Comparison of ENCODE assay signal across 10 mouse cellular contexts in the genomic region with DNA sequence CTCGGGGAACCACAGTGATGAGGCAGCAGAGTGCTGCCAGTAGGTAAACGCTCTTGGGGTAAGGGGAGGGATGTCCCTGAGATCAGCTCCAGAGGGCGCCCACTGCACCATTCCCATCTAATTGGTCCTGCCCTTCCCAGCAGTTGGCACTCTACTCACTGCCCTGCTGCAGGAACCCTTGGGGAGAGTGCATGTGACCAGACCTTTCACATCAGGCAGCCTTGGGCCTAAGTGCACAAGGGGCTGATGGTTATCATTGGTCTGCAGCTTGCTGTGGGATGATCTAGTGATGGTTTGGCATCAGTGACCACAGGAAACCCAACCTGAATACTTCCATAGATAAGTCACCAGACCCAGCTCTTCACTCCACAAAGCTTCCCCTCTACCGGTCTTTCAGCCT. TPM values are rescaled to one million over a fixed set of nuclear protein-coding genes. Genes with fewer than 3 reads are reported as not detected.
DNase-seq lines count a peak whose midpoint lies in the region; TF ChIP-seq lines count a peak whose summit lies in the region.
"Had no signal": no experiment of that assay in that cellular context is flagged by ENCODE, and none has a peak within 500 bp of the region (broad histone marks: within the 10 kb centered on the region; RNA-seq: fewer than 3 reads in every experiment).

No protein-coding gene starts in this region.

- no peak for TF ChIP-seq POLR2A in MEL (IDR thresholded peaks at IDR 0.05; ENCODE audit: control insufficient read depth in 1 of 2, insufficient read depth in 1 of 2, low read depth in 1 of 2, low read length in 2 of 2, poor library complexity in 1 of 2)

- peak; percentile 49 for DNase-seq in heart, postnatal 10 days
- no peak for DNase-seq in heart, postnatal 36 days
- DNase-seq in 416B (ENCODE audit: low read depth) (peak; percentile 100), MEL (ENCODE audit: low read depth, low spot score) (peak; percentile 65)
- peak; percentile 46 to 57 for DNase-seq in kidney, postnatal 36 days
- no peak for DNase-seq in right cerebral cortex, postnatal 4 days
- no peak for DNase-seq in spleen, postnatal 36 days (ENCODE audit: low spot score in 2 of 2)
- no peak for DNase-seq in left cerebral cortex, adult 9 months (ENCODE audit: low spot score in 2 of 2)
- DNase-seq: spleen, adult 18-20 months had no signal

- intact Hi-C loops in heart, postnatal 10 days (cut with DNase I): no loop called here
- intact Hi-C loops in heart, postnatal 36 days (cut with DNase I): no loop called here

- H3K27me3 ChIP-seq in MEL (ENCODE audit: control insufficient read depth in 1 of 2, insufficient read depth in 2 of 2, low read length in 2 of 2): no peaks in the 10 kb centered on the region
- H3K27me3 ChIP-seq: lung, embryonic 15.5 days had no signal

- no peak overlapping the region for H3K4me3 ChIP-seq in MEL (ENCODE audit: control insufficient read depth in 1 of 2, insufficient read depth in 1 of 2, low read depth in 2 of 2, low read length in 2 of 2)
- H3K4me3 ChIP-seq: lung, embryonic 15.5 days had no signal

- peaks cover 0 to 33% of the 10 kb centered on the region in 2 experiments for H3K4me1 ChIP-seq in MEL (ENCODE audit: control insufficient read depth in 1 of 2, insufficient read depth in 2 of 2, low read length in 2 of 2)
- H3K4me1 ChIP-seq: lung, embryonic 15.5 days had no signal

- TF ChIP-seq EP300 in MEL (IDR thresholded peaks at IDR 0.05; ENCODE audit: low read depth in 1 of 2, low read length in 2 of 2): peak; percentile 71 to 82

- H3K9ac ChIP-seq in MEL (ENCODE audit: control insufficient read depth, low read depth, low read length, poor library complexity, severe bottlenecking): no peak overlapping the region
- H3K9ac ChIP-seq: lung, embryonic 15.5 days had no signal

- peak; percentile 40 for TF ChIP-seq RAD21 in MEL (IDR thresholded peaks at IDR 0.05; ENCODE audit: low read depth, low read length)

- H3K9me3 ChIP-seq in MEL (replicated peaks; ENCODE audit: insufficient read depth, low read length): no peaks in the 10 kb centered on the region
- H3K9me3 ChIP-seq: lung, embryonic 15.5 days had no signal

- H3K27ac ChIP-seq in MEL (ENCODE audit: control insufficient read depth, low read depth, low read length): 0 out of 2 replicates have a peak overlapping the region, but pooled peaks have one; percentile 5
- H3K27ac ChIP-seq: lung, embryonic 15.5 days had no signal

- H3K36me3 ChIP-seq in MEL (ENCODE audit: control insufficient read depth in 1 of 2, insufficient read depth in 2 of 2, low read length in 2 of 2): peaks cover 0 to 22% of the 10 kb centered on the region in 2 experiments; a peak in 2 of 4 replicates

- TF ChIP-seq CTCF in MEL (IDR thresholded peaks at IDR 0.05 in 2 of 3, conservative IDR thresholded peaks at IDR 0.05 in 1 of 3; ENCODE audit: control insufficient read depth in 1 of 3, insufficient read depth in 1 of 3, low read depth in 2 of 3, low read length in 3 of 3, poor library complexity in 1 of 3, severe bottlenecking in 1 of 3): peak in 2 of 3 experiments; percentile 56 to 57; a peak in 4 of 6 replicates

- no peaks in the 10 kb centered on the region for H3K79me2 ChIP-seq in MEL (ENCODE audit: control insufficient read depth, insufficient read depth, low read length, poor library complexity)

TF ChIP-seq in MEL, 35 proteins besides CTCF, POLR2A, EP300 and RAD21:
- TF ChIP-seq GABPA (IDR thresholded peaks at IDR 0.05; ENCODE audit: low read depth, low read length) (no peak), TAL1 (IDR thresholded peaks at IDR 0.05; ENCODE audit: low read length) (peak; percentile 82), GATA1 (IDR thresholded peaks at IDR 0.05; ENCODE audit: low read depth, low read length) (peak; percentile 78), USF1 (IDR thresholded peaks at IDR 0.05; ENCODE audit: low read depth, low read length) (peak; percentile 35; the same call in 1 of the 2 replicates), TCF12 (IDR thresholded peaks at IDR 0.05; ENCODE audit: low read depth, low read length) (peak; percentile 77), ZC3H11A (IDR thresholded peaks at IDR 0.05; ENCODE audit: low read depth, low read length) (no peak; the same call in 1 of the 2 replicates), SMC3 (IDR thresholded peaks at IDR 0.05; ENCODE audit: low read depth, low read length) (peak; percentile 61), TBP (IDR thresholded peaks at IDR 0.05; ENCODE audit: low read depth, low read length) (0 out of 2 replicates have a peak, but pooled peaks have one; percentile 4)

RNA-seq across cellular contexts. Expression of a gene that starts 4.6 kb away (rescaled TPM):
- 10 to 100 TPM; 19.4 to 22.8 TPM for total RNA-seq in heart, postnatal 10 days (2021)
- total RNA-seq in heart, postnatal 36 days (2021): 10 to 100 TPM; 13.7 to 14.2 TPM
- total RNA-seq in MEL (2012; rRNA removed): 7.3 and 9.6 TPM in 2 replicates
- 10 to 100 TPM in 1 of 2 experiments, not detected in 1; 35.6 TPM for polyA plus RNA-seq in MEL (2012; ENCODE audit: insufficient read depth in 1 of 2, insufficient read length in 2 of 2, low read depth in 1 of 2, low replicate concordance in 2 of 2, missing spikeins in 1 of 2)

Comparison
In these comparisons a context has a peak if more than half of its experiments do, and no peak if none do; other contexts are left out.
1. DNase-seq: peak in heart, postnatal 10 days (2 of 2), 416B (single experiment), MEL (single experiment) and kidney, postnatal 36 days (2 of 2); none in heart, postnatal 36 days (0 of 2), right cerebral cortex, postnatal 4 days (single experiment), spleen, postnatal 36 days (0 of 2) and left cerebral cortex, adult 9 months (0 of 2).